Mouse (Mus musculus): Measurements from ENCODE around the gene Ppp6r2. TPM values are rescaled to one million over a fixed set of nuclear protein-coding genes. Genes with fewer than 3 reads are reported as not detected.

Gene Ppp6r2
- polyA plus RNA-seq, 1 experiment from 2014 or later, result 26.9 TPM

DNA sequence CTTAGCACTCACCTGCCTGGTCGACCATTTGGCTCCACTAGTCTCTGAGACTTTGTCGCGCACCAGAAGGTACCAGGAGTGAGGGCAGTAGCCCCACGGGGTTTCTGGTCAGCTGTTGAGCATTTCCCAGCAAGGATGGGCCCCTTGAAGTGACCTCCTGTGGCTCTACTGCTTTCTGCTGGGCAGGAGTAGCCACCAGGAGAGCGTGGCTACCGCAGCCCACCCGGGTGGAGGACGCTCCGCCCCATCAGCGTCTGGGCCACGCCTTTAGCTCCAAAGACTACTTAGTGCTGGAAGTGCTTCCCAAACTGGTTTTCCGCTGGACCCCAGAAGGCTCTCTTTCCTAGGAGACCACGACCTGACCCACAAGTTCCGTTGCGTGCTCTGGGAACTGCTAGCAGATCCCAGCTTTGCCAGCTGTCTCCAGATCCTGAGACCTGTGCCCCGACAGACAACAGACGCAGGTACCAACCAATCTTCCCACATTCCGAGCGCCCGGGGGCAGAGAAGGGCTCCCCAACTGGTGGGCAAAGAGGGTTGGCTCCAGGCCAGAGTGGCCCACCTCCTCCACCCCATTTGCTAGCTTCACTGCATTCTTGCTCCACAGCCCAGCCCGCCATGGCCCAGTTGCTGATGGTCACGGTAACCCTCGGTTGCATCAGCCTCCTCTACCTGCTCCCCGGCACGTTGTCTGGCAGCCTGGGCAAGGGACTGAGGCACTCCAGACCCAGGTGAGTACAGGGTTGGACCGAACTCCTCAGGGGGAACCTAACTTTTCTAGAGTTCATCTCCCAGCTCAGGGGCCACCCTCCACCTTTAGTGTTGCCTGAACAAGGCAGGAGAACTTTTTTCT is 111.5 kb downstream of the Ppp6r2 start, which contains the start of gene Adm2:
Gene Adm2 (plus strand): TSS at position 51 of the 853 bp plus-strand sequence.
- Histone ChIP-seq H3K4me3 (replicated peaks) (peak within 1 kb of the TSS; percentile 32), H3K36me3 (no peaks in the 10 kb centered on the region), H3K9me3 (replicated peaks) (no peaks in the 10 kb centered on the region), H3K9ac (0 out of 2 replicates have a peak within 1 kb of the TSS, but pooled peaks have one; percentile 4), H3K4me2 (peak within 1 kb of the TSS; percentile 59), H3K27ac (no peak within 1 kb of the TSS), H3K27me3 (peaks cover 17% of the 10 kb centered on the region; the same call in 1 of the 2 replicates), H3K4me1 (peaks cover 8% of the 10 kb centered on the region)
- peak; percentile 53 for ATAC-seq (replicated peaks; ENCODE audit: low FRiP score)
- WGBS, result 4% methylated on average over 26 of the region's 26 CpGs

DNA sequence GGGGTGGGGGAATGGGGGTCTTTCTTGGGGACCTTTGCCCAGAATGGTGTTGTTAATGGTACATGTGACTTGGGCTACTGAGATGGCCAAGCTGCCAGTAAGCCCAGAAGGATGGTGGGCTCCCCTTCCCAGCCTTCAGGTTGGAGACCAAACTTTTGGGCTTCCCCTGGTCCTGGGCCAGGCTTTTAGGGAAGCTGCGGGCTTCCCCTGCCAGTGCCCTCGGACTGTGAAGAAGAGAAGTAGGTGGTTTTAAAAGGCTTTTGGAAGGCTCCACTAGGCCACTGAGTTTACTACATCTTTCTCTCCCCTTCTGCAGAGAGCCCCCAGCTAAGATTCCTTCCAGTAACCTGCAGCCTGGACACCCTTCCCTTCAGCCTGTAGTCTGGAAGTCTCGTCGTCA is 112.3 kb downstream of the Ppp6r2 start:
- H3K36me3 ChIP-seq, result no peaks in the 10 kb centered on the region
- H3K27ac ChIP-seq, result no peak overlapping the region
- H3K4me2 ChIP-seq, result no peak overlapping the region
- peaks cover 17% of the 10 kb centered on the region; the same call in 1 of the 2 replicates for H3K27me3 ChIP-seq
- H3K9me3 ChIP-seq (replicated peaks), result no peaks in the 10 kb centered on the region
- WGBS, result 78% methylated on average over 4 of the region's 4 CpGs
- ATAC-seq (replicated peaks; ENCODE audit: low FRiP score), result no peak
- peaks cover 8% of the 10 kb centered on the region for H3K4me1 ChIP-seq
- H3K9ac ChIP-seq, result no peak overlapping the region
- H3K4me3 ChIP-seq (replicated peaks), result no peak overlapping the region

DNA sequence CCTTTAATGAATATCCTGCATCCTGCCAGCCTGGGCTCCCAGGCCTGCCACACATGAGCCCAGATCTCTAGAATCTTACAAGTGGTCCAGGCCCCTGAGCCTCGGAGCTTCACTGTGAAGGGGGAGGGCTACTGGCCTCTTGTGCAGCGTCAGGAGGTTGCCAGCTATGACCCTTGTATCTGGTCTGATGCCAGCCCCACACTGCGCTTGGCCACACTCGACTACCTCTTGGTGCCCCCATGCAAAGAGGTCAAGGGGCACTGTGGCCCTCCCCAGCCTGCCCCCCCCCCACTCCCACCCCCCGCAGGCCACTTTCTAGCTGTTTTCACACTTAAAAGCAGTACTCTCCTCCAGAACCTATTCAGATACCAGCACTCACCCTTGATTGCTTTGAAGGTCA is 115.1 kb downstream of the Ppp6r2 start:
- H3K27ac ChIP-seq, result no peak overlapping the region
- 46% methylated on average over 5 of the region's 5 CpGs for WGBS
- no peak overlapping the region for H3K4me3 ChIP-seq (replicated peaks)
- H3K36me3 ChIP-seq, result no peaks in the 10 kb centered on the region
- ATAC-seq (replicated peaks; ENCODE audit: low FRiP score), result no peak
- H3K4me1 ChIP-seq, result peaks cover 8% of the 10 kb centered on the region
- H3K4me2 ChIP-seq, result no peak overlapping the region
- H3K9ac ChIP-seq, result no peak overlapping the region
- no peaks in the 10 kb centered on the region for H3K9me3 ChIP-seq (replicated peaks)
- peaks cover 14% of the 10 kb centered on the region; the same call in 1 of the 2 replicates for H3K27me3 ChIP-seq

DNA sequence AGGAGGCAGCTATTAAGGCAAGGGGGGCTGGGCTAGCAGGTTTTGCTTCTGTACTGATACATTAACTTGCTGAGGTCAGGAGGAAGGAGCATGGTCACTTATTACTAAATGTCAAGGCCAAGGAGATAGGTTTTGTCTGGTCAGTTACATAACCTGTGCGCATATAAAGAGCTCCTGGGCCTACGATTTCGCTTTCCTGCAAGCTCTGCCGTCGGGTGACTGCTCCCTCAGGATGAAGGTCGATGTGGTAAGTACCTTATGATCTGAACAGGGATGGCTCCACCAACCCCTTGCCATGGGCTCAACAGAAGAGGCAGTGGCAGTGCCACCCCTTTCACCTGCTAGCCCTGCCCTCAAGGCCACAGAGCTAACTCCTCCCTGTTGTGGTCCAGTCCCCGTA is 122.9 kb downstream of the Ppp6r2 start, which contains the start of gene Miox:
Gene Miox (plus strand): TSS at position 128 of the 400 bp plus-strand sequence.
- no peak for ATAC-seq (replicated peaks; ENCODE audit: low FRiP score)
- WGBS, result 81% methylated on average over 7 of the region's 7 CpGs
- Histone ChIP-seq H3K4me3 (replicated peaks) (no peak within 1 kb of the TSS), H3K36me3 (no peaks in the 10 kb centered on the region), H3K9ac (no peak within 1 kb of the TSS), H3K4me1 (no peaks in the 10 kb centered on the region), H3K27ac (no peak within 1 kb of the TSS), H3K4me2 (no peak within 1 kb of the TSS), H3K9me3 (replicated peaks) (no peaks in the 10 kb centered on the region), H3K27me3 (no peaks in the 10 kb centered on the region)

DNA sequence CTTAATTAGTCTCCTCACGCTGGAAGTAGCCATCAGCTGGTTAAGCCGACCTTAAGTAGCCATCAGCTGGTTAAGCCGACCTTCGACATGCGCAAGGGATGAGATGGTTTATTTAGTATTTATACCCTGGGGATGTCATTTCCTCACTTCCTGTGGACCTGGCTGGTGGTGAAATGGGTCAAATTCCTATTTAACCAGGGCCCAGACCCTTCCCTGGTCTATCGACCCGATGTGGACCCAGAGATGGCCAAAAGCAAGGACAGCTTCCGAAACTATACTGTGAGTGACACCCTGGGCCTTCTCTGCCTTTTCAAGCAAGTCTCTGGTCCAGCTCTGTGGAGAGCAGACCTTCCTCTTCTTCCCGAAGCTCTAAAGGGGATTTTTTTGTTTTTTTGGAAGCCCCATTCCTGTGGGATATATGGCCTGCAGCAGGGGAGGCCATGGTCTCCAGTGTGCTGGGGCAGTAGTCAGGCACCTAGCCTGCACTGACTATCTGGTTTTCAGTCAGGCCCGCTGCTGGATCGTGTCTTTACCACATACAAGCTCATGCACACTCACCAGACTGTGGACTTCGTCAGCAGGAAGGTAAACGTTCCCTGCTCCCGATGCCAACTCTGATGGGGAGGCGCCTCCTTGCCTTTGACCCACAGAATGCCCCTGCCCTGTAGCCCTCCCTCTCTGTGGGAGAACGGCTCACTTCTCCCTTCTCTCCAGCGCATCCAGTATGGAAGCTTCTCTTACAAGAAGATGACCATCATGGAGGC is 123.6 kb downstream of the Ppp6r2 start:
- H3K4me3 ChIP-seq (replicated peaks), result no peak overlapping the region
- H3K27me3 ChIP-seq, result no peaks in the 10 kb centered on the region
- H3K4me1 ChIP-seq, result no peaks in the 10 kb centered on the region
- WGBS, result 79% methylated on average over 17 of the region's 17 CpGs
- H3K9me3 ChIP-seq (replicated peaks), result no peaks in the 10 kb centered on the region
- H3K36me3 ChIP-seq, result no peaks in the 10 kb centered on the region
- ATAC-seq (replicated peaks; ENCODE audit: low FRiP score), result no peak
- H3K27ac ChIP-seq, result no peak overlapping the region
- no peak overlapping the region for H3K9ac ChIP-seq
- H3K4me2 ChIP-seq, result no peak overlapping the region

DNA sequence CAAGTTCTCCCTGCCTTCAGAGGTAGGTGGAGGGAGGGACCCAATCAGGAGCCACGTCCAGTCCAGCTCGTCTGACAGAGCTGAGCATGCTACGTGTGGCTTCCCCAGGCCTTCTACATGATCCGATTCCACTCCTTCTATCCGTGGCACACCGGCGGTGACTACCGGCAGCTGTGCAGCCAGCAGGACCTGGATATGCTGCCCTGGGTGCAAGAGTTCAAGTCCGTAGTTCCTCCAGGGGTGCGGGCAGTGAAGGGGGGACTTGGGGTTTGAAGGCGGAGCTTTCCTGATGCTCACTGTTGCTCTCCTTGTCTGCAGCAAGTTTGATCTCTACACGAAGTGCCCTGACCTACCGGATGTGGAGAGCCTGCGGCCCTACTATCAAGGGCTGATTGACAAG is 125.1 kb downstream of the Ppp6r2 start:
- Histone ChIP-seq H3K27me3 (no peaks in the 10 kb centered on the region), H3K9me3 (replicated peaks) (no peaks in the 10 kb centered on the region), H3K4me3 (replicated peaks) (no peak overlapping the region), H3K27ac (no peak overlapping the region), H3K36me3 (no peaks in the 10 kb centered on the region), H3K4me2 (no peak overlapping the region), H3K9ac (no peak overlapping the region), H3K4me1 (no peaks in the 10 kb centered on the region)
- no peak for ATAC-seq (replicated peaks; ENCODE audit: low FRiP score)
- 85% methylated on average over 14 of the region's 14 CpGs for WGBS

Small RNA genes within 50 kb of the gene (microRNA-seq; reads per million reads assigned to microRNA genes)
- gene Mir6958, result 1.0 reads per million
- gene Mir6959, result 1.3 reads per million
- not detected for gene Mir7118

Other genes starting within 250 kb of the Ppp6r2 start
- not detected in 2 replicates for gene Mlc1, start 232.5 kb upstream of the Ppp6r2 start, polyA plus RNA-seq (2015; fragmentation: Nextera tagmentation; extraction: Ambion mirVana)
- 0.05 and 0.14 TPM in 2 replicates for gene Mov10l1, start 228.6 kb upstream of the Ppp6r2 start, polyA plus RNA-seq (2015; fragmentation: Nextera tagmentation; extraction: Ambion mirVana)
- gene Panx2, start 151.8 kb upstream of the Ppp6r2 start, polyA plus RNA-seq (2015; fragmentation: Nextera tagmentation; extraction: Ambion mirVana), result 0.05 and 0.12 TPM in 2 replicates
- gene Trabd, start 136.4 kb upstream of the Ppp6r2 start, polyA plus RNA-seq (2015; fragmentation: Nextera tagmentation; extraction: Ambion mirVana), result 46.1 and 52.5 TPM in 2 replicates
- gene Selenoo, start 122.5 kb upstream of the Ppp6r2 start, polyA plus RNA-seq (2015; fragmentation: Nextera tagmentation; extraction: Ambion mirVana), result 18.0 and 19.9 TPM in 2 replicates
- 13.8 and 16.0 TPM in 2 replicates for gene Tubgcp6, start 88.4 kb upstream of the Ppp6r2 start, polyA plus RNA-seq (2015; fragmentation: Nextera tagmentation; extraction: Ambion mirVana)
- 17.8 and 19.3 TPM in 2 replicates for gene Hdac10, start 82.9 kb upstream of the Ppp6r2 start, polyA plus RNA-seq (2015; fragmentation: Nextera tagmentation; extraction: Ambion mirVana)
- gene Mapk12, start 70.8 kb upstream of the Ppp6r2 start, polyA plus RNA-seq (2015; fragmentation: Nextera tagmentation; extraction: Ambion mirVana), result 14.8 and 16.7 TPM in 2 replicates
- 15.4 and 16.5 TPM in 2 replicates for gene Mapk11, start 61.9 kb upstream of the Ppp6r2 start, polyA plus RNA-seq (2015; fragmentation: Nextera tagmentation; extraction: Ambion mirVana)
- 138 and 160 TPM in 2 replicates for gene Plxnb2, start 30.8 kb upstream of the Ppp6r2 start, polyA plus RNA-seq (2015; fragmentation: Nextera tagmentation; extraction: Ambion mirVana)
- 17.0 and 19.2 TPM in 2 replicates for gene Dennd6b, start 15.1 kb upstream of the Ppp6r2 start, polyA plus RNA-seq (2015; fragmentation: Nextera tagmentation; extraction: Ambion mirVana)
- gene Sbf1, start 103.8 kb downstream of the Ppp6r2 start, polyA plus RNA-seq (2015; fragmentation: Nextera tagmentation; extraction: Ambion mirVana), result 42.6 and 51.4 TPM in 2 replicates
- 0.71 and 0.74 TPM in 2 replicates for gene Adm2, start 111.2 kb downstream of the Ppp6r2 start, polyA plus RNA-seq (2015; fragmentation: Nextera tagmentation; extraction: Ambion mirVana)
- 6.8 and 7.1 TPM in 2 replicates for gene Miox, start 122.8 kb downstream of the Ppp6r2 start, polyA plus RNA-seq (2015; fragmentation: Nextera tagmentation; extraction: Ambion mirVana)
- 54.1 and 67.9 TPM in 2 replicates for gene Lmf2, start 144.1 kb downstream of the Ppp6r2 start, polyA plus RNA-seq (2015; fragmentation: Nextera tagmentation; extraction: Ambion mirVana)
- gene Ncaph2, start 144.2 kb downstream of the Ppp6r2 start, polyA plus RNA-seq (2015; fragmentation: Nextera tagmentation; extraction: Ambion mirVana), result 147 and 155 TPM in 2 replicates
- 7.9 and 8.2 TPM in 2 replicates for gene Sco2, start 162.3 kb downstream of the Ppp6r2 start, polyA plus RNA-seq (2015; fragmentation: Nextera tagmentation; extraction: Ambion mirVana)
- gene Tymp, start 165.5 kb downstream of the Ppp6r2 start, polyA plus RNA-seq (2015; fragmentation: Nextera tagmentation; extraction: Ambion mirVana), result 1.3 and 1.4 TPM in 2 replicates
- 0.82 and 0.83 TPM in 2 replicates for gene Odf3b, start 167.7 kb downstream of the Ppp6r2 start, polyA plus RNA-seq (2015; fragmentation: Nextera tagmentation; extraction: Ambion mirVana)
- not detected in 2 replicates for gene Klhdc7b, start 173.4 kb downstream of the Ppp6r2 start, polyA plus RNA-seq (2015; fragmentation: Nextera tagmentation; extraction: Ambion mirVana)
- gene Syce3, start 198.9 kb downstream of the Ppp6r2 start, polyA plus RNA-seq (2015; fragmentation: Nextera tagmentation; extraction: Ambion mirVana), result not detected in 2 replicates
- 3.9 and 4.4 TPM in 2 replicates for gene Cpt1b, start 214.3 kb downstream of the Ppp6r2 start, polyA plus RNA-seq (2015; fragmentation: Nextera tagmentation; extraction: Ambion mirVana)
- gene C730034F03Rik, start 218.0 kb downstream of the Ppp6r2 start, polyA plus RNA-seq (2015; fragmentation: Nextera tagmentation; extraction: Ambion mirVana), result 3.7 and 3.8 TPM in 2 replicates
- 0.15 TPM in 1 of 2 replicates, not detected in the other for gene Gm44502, start 218.1 kb downstream of the Ppp6r2 start, polyA plus RNA-seq (2015; fragmentation: Nextera tagmentation; extraction: Ambion mirVana)
- 57.2 and 62.0 TPM in 2 replicates for gene Chkb, start 218.4 kb downstream of the Ppp6r2 start, polyA plus RNA-seq (2015; fragmentation: Nextera tagmentation; extraction: Ambion mirVana)
- gene Mapk8ip2, start 242.4 kb downstream of the Ppp6r2 start, polyA plus RNA-seq (2015; fragmentation: Nextera tagmentation; extraction: Ambion mirVana), result 0.77 and 1.7 TPM in 2 replicates